Mouse (Mus musculus) mouse trophoblast stem cell (cell line): ENCODE results near the gene Mff.

Experiments used
- in situ Hi-C, 2 experiments: fragments of 300-500 bp; cut with MseI, MboI; formaldehyde crosslinking; loops; 2 replicates in 1 of 2; 3 replicates in 1 of 2; pipeline ENCODE4 v1.15.1; 2025

The Mff gene

GRCm38 (mm10) chr1:82771022-82771586 lies 46.4 kb downstream of the Mff start, which contains the start of gene Gm47791:
Gm47791 (minus strand) TSS chr1:82771243.
- in situ Hi-C loops, result no loop called here

GRCm38 (mm10) chr1:82772428-82772827 lies 47.7 kb downstream of the Mff start:
- in situ Hi-C loops, result no loop called here

- in situ Hi-C loops, result no loop called here
These were observed 48.5 kb downstream of the Mff start for GRCm38 (mm10) chr1:82773208-82773607.

GRCm38 (mm10) chr1:82775293-82775692 lies 50.6 kb downstream of the Mff start:
- in situ Hi-C loops, result no loop called here

GRCm38 (mm10) chr1:82779388-82779966 lies 54.8 kb downstream of the Mff start:
- in situ Hi-C loops, result no loop called here

GRCm38 (mm10) chr1:82783559-82783958 lies 58.9 kb downstream of the Mff start:
- in situ Hi-C loops, result loop anchor here in 1 of 2 experiments (10.0 kb wide), 1 partner anchor 201 kb away; no protein-coding TSS in a partner anchor

GRCm38 (mm10) chr1:82785546-82785945 lies 60.9 kb downstream of the Mff start:
- in situ Hi-C loops, result loop anchor here in 1 of 2 experiments (10.0 kb wide), 1 partner anchor 199 kb away; no protein-coding TSS in a partner anchor

GRCm38 (mm10) chr1:82787414-82787813 lies 62.7 kb downstream of the Mff start:
- in situ Hi-C loops, result loop anchor here in 1 of 2 experiments (10.0 kb wide), 1 partner anchor 197 kb away; no protein-coding TSS in a partner anchor

GRCm38 (mm10) chr1:82788070-82788469 lies 63.4 kb downstream of the Mff start:
- in situ Hi-C loops, result loop anchor here in 1 of 2 experiments (10.0 kb wide), 1 partner anchor 197 kb away; no protein-coding TSS in a partner anchor

- in situ Hi-C loops, result loop anchor here in 1 of 2 experiments (5.0 kb wide), 1 partner anchor 186 kb away; no protein-coding TSS in a partner anchor
These were observed 66.4 kb downstream of the Mff start for GRCm38 (mm10) chr1:82791105-82791504.

- in situ Hi-C loops, result loop anchor here in 1 of 2 experiments (5.0 kb wide), 1 partner anchor 185 kb away; no protein-coding TSS in a partner anchor
These were observed 67.5 kb downstream of the Mff start for GRCm38 (mm10) chr1:82792238-82792637.

GRCm38 (mm10) chr1:82793110-82793509 lies 68.4 kb downstream of the Mff start:
- in situ Hi-C loops, result loop anchor here in 1 of 2 experiments (5.0 kb wide), 1 partner anchor 184 kb away; no protein-coding TSS in a partner anchor

GRCm38 (mm10) chr1:82793986-82794385 lies 69.3 kb downstream of the Mff start:
- in situ Hi-C loops, result loop anchor here in 1 of 2 experiments (5.0 kb wide), 1 partner anchor 183 kb away; no protein-coding TSS in a partner anchor

- in situ Hi-C loops, result no loop called here
These were observed 70.5 kb downstream of the Mff start for GRCm38 (mm10) chr1:82795211-82795610.

- in situ Hi-C loops, result no loop called here
These were observed 71.2 kb downstream of the Mff start for GRCm38 (mm10) chr1:82795702-82796443.

GRCm38 (mm10) chr1:82797088-82797487 lies 72.4 kb downstream of the Mff start:
- in situ Hi-C loops, result no loop called here

- in situ Hi-C loops, result no loop called here
These were observed 73.6 kb downstream of the Mff start for GRCm38 (mm10) chr1:82798304-82798703.

- in situ Hi-C loops, result no loop called here
These were observed 74.2 kb downstream of the Mff start for GRCm38 (mm10) chr1:82798922-82799321.

GRCm38 (mm10) chr1:82801105-82801783 lies 76.6 kb downstream of the Mff start:
- in situ Hi-C loops, result no loop called here
